Mouse (Mus musculus) bone marrow macrophage, adult 2 months (primary cell): ENCODE measurements around the gene Ppil3.

Source experiments
- CTCF ChIP-seq: IDR thresholded peaks from 2 replicates; pipeline ENCODE4 v1.5.1; 2012; ENCODE audit warnings: low read depth, mild to moderate bottlenecking, low read length, moderate library complexity
- POLR2A ChIP-seq: IDR thresholded peaks from 2 replicates; pipeline ENCODE4 v1.6.1; 2012; ENCODE audit warnings: mild to moderate bottlenecking, low read depth, low read length, borderline replicate concordance

GRCm38 (mm10) chr1:58447766-58448165, 2.5 kb upstream of the Ppil3 start:
- TF ChIP-seq POLR2A (no peak), CTCF (no peak)
